Mouse (Mus musculus) thymus, postnatal 4 days (tissue): ENCODE results near the gene Tcea3.

Experiments used
- DNase-seq: peaks from one replicate; pipeline ENCODE4 v3.0.0; 2021

Gene Tcea3

GRCm38 (mm10) chr4:136239622-136240021 lies 7.9 kb upstream of the Tcea3 start:
- peak; percentile 90 for DNase-seq

GRCm38 (mm10) chr4:136240123-136240522 lies 7.4 kb upstream of the Tcea3 start:
- no peak for DNase-seq

DNA sequence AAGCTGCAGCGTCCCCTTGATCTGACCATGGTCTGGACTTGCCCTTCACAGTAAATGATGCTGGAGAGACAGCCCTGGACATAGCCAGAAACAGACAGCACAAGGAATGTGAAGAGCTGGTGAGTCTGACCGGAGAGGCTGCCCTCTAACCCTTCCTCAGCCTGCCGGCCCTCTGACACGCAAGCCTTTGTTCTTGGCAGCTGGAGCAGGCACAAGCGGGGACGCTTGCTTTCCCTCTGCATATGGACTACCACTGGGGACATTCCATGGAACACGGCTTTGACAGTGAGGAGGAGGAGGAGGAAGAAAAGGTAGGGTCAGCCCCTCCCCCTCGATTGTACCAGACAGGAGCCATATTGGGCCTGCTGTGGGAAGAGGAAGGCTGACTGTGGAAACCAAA lies 6.6 kb upstream of the Tcea3 start:
- DNase-seq = no peak

GRCm38 (mm10) chr4:136242065-136242703 lies 5.3 kb upstream of the Tcea3 start:
- peak; percentile 71 for DNase-seq

- no peak for DNase-seq
Observed at GRCm38 (mm10) chr4:136242728-136243127, 4.8 kb upstream of the Tcea3 start.

GRCm38 (mm10) chr4:136244208-136244607 lies 3.3 kb upstream of the Tcea3 start:
- no peak for DNase-seq

DNA sequence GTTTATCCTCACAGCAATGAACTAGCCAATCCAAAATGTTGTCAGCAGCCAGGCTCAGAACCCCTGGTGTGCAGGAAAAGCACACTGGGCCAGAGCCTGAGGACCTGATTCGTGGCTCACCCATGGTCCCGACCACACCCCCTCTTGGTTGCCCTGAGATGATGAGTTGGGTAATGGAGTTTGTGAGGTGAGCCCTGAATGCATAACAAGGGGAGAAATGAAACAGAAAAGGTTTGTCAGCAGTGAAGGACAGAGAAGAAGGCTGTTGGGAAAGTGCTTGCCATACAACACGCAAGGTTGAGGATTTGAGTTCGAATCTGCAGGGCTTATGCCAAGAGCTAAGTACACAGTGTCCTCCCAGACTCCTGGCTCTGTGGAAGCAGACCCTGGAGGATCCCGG lies 1.8 kb upstream of the Tcea3 start:
- DNase-seq = no peak

- no peak for DNase-seq
Observed at GRCm38 (mm10) chr4:136246568-136246969, 960 bp upstream of the Tcea3 start.

- no peak for DNase-seq
Observed at GRCm38 (mm10) chr4:136247386-136247728, 172 bp upstream of the Tcea3 start.

GRCm38 (mm10) chr4:136248464-136249331 lies 1.2 kb downstream of the Tcea3 start:
- peak; percentile 46 for DNase-seq

- no peak for DNase-seq
Observed at GRCm38 (mm10) chr4:136249332-136249647, 1.8 kb downstream of the Tcea3 start.

- DNase-seq = no peak
Observed at GRCm38 (mm10) chr4:136249780-136250179, 2.3 kb downstream of the Tcea3 start.

GRCm38 (mm10) chr4:136255919-136256318 lies 8.4 kb downstream of the Tcea3 start:
- DNase-seq = no peak

DNA sequence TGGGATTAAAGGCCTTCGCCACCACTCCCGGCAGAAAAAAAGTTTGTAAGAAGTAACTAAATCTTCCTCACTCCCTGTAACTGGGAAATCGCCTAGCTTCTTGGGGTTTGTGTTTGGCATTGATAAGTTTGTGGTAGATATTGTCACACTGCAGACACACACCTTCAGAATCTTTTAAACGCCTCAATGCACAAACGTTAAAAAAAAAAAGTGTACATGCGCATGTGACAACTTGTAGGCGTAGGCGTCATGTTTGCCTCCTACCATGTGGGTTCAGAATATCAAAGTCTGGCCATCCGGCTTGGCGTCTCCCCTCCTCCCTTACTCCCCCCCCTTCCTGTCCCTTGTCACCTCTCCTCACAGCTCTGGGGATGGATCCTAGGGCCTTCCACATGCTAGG lies 9.2 kb downstream of the Tcea3 start:
- DNase-seq = no peak

- DNase-seq = no peak
Observed at GRCm38 (mm10) chr4:136259916-136260315, 12.4 kb downstream of the Tcea3 start.

DNA sequence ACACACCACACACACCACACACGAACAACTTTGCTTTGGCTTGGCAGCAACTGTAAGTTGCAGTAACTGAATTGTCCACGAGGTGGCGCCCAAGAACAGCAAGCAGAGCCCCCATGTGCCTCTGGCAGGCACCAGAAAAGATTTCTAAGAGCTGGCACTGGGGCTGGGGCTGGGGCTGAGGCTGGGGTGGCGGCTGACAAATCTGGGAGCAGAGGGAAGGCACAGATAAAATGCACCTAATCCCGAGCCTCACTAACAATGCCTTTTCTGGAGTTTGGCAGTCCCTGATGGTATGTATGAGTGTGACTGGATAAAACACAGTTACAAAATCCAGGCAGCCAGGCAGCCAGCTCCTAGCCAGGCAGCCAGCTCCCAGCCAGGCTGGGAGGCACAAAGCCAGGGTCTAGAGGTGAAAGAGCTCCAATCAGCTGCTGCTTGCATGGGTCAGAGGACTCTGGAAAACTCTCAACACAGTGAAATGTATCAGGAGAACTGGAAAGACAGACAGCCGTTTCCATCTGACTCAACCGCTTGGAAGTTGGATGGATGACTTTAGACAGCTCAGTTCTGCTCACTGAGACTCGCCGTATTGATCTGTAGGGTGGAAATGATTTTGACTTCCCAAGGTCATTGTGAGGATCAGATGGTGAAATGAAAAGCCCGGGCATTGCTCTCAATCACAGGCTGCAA lies 13.1 kb downstream of the Tcea3 start:
- DNase-seq = peak; percentile 93

GRCm38 (mm10) chr4:136261912-136262311 lies 14.4 kb downstream of the Tcea3 start:
- DNase-seq = no peak

DNA sequence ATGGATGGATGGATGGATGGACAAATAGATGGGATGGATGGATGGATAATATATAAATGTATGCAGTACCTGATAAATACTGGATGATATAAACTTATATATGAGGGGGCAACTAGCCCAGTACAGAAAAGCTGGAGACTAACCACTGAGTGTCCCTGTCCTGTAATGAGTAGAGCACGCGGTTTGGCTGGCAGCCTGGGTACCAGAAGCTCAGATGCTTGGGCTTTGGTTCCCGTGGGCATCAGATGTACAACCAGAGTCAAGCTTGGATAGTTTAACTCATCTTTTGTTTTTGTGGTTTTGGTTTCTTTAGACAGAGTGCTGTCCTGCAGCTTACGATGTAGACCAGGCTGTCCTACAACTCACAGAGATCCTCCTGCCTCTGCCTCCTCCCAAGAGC lies 16.0 kb downstream of the Tcea3 start:
- no peak for DNase-seq

- DNase-seq = peak; percentile 50
Observed at GRCm38 (mm10) chr4:136266716-136267343, 19.3 kb downstream of the Tcea3 start.

- DNase-seq = no peak
Observed at GRCm38 (mm10) chr4:136268912-136269311, 21.4 kb downstream of the Tcea3 start.

DNA sequence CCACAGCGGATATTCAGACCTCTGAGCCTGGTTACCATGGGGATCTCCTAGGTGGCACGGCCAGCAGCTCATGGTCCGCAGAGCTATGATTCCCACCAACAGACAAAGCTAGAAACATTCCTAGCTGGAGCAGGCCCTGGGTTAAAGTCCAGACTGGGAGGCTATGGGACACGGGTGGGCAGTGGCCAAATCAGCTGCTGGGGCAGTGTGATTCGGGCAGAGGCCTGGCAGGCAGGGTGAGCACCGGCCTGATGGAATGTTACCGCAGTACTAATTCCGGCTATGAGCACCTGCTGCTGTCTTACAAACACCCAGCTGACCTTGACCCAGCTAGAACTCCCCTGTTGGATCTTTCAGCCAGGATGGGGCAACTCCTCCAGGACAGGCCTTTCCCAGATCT lies 23.1 kb downstream of the Tcea3 start:
- no peak for DNase-seq

GRCm38 (mm10) chr4:136281097-136281496 lies 33.6 kb downstream of the Tcea3 start:
- DNase-seq = no peak

GRCm38 (mm10) chr4:136281611-136282010 lies 34.1 kb downstream of the Tcea3 start:
- DNase-seq = no peak
